Mouse (Mus musculus) heart, postnatal 0 days (tissue): Measurements from ENCODE around the gene Ltbp1.

Experiments
- CTCF ChIP-seq: IDR thresholded peaks from 2 replicates; pipeline ENCODE4 v1.5.1; 2016; ENCODE audit warnings: antibody characterized with exemption, control low read depth, low read depth
- EP300 ChIP-seq: IDR thresholded peaks from 2 replicates; pipeline ENCODE4 v1.6.1; 2016; ENCODE audit warnings: antibody characterized with exemption, low read depth

GRCm38 (mm10) chr17:75278561-75278960 lies 273.2 kb downstream of the Ltbp1 start:
- TF ChIP-seq EP300 (no peak), CTCF (no peak)
